29 mouse cellular contexts compared by ENCODE assay signal in the genomic region with DNA sequence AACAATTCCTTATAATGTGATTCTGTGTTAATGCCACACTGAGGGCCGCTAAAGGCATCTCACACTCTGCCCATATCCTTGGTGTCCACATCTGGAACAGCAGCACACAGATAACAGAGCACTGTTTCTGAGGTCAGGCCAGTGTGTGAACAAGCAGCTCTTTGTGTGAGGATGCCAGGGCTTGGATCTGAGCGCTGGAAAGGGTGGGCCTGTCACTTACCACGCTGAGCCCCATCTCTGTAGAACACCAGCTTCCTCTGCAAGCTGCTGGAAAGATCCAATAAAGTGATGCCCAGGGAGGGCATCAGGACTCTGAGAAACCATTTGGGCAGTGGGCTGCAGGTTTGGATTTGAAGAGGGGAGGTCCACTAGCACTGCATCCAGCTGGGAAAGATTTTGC. TPM values are rescaled to one million over a fixed set of nuclear protein-coding genes. Genes with fewer than 3 reads are reported as not detected.
A peak's percentile ranks its signal among the peaks of the same experiment; 100 is the strongest.
DNase-seq lines count a peak whose midpoint lies in the region; ATAC-seq and TF ChIP-seq lines count a peak whose summit lies in the region.
"Had no signal": no experiment of that assay in that cellular context is flagged by ENCODE, and none has a peak within 500 bp of the region (broad histone marks: within the 10 kb centered on the region; RNA-seq: fewer than 3 reads in every experiment).

No protein-coding gene starts in this region.

- no peak for TF ChIP-seq CTCF in layer of hippocampus, adult 2 months (conservative IDR thresholded peaks at IDR 0.05)

- H3K27ac ChIP-seq in layer of hippocampus, adult 2 months: peak overlapping the region; percentile 78
- H3K27ac ChIP-seq in kidney, embryonic 14.5 days (ENCODE audit: low read depth, low read length): no peak overlapping the region
- H3K27ac ChIP-seq: forebrain, embryonic 13.5 days; gastrocnemius, adult 2 months; heart, adult 2 months; heart, embryonic 13.5 days; hindbrain, embryonic 12.5 days; liver, embryonic 13.5 days; midbrain, embryonic 12.5 days; neural tube, embryonic 12.5 days had no signal

- no peaks in the 10 kb centered on the region for H3K36me3 ChIP-seq in kidney, embryonic 14.5 days (ENCODE audit: control insufficient read depth, insufficient read depth, low read length)
- H3K36me3 ChIP-seq: heart, embryonic 13.5 days; hindbrain, embryonic 12.5 days; liver, embryonic 13.5 days; midbrain, embryonic 12.5 days; neural tube, embryonic 12.5 days had no signal

- no peaks in the 10 kb centered on the region for H3K4me1 ChIP-seq in kidney, embryonic 14.5 days (ENCODE audit: control insufficient read depth, insufficient read depth, low read length)
- H3K4me1 ChIP-seq: forebrain, embryonic 13.5 days; heart, embryonic 13.5 days; hindbrain, embryonic 12.5 days; liver, embryonic 13.5 days; megakaryocyte, embryonic 14.5 days; midbrain, embryonic 12.5 days; neural tube, embryonic 12.5 days had no signal

- no peak overlapping the region for H3K4me2 ChIP-seq in kidney, embryonic 14.5 days (replicated peaks; ENCODE audit: low read depth, low read length)
- H3K4me2 ChIP-seq: forebrain, embryonic 13.5 days; heart, embryonic 13.5 days; hindbrain, embryonic 12.5 days; liver, embryonic 13.5 days; midbrain, embryonic 12.5 days; neural tube, embryonic 12.5 days had no signal

- H3K9me3 ChIP-seq in kidney, embryonic 14.5 days (ENCODE audit: control insufficient read depth, low read length): no peaks in the 10 kb centered on the region
- H3K9me3 ChIP-seq: forebrain, embryonic 13.5 days; heart, embryonic 13.5 days; hindbrain, embryonic 12.5 days; liver, embryonic 13.5 days; megakaryocyte, embryonic 14.5 days; midbrain, embryonic 12.5 days; neural tube, embryonic 12.5 days had no signal

- no peaks in the 10 kb centered on the region for H3K27me3 ChIP-seq in kidney, embryonic 14.5 days (ENCODE audit: control insufficient read depth, insufficient read depth, low read length)
- H3K27me3 ChIP-seq: CH12.LX; forebrain, embryonic 13.5 days; heart, embryonic 13.5 days; hindbrain, embryonic 12.5 days; liver, embryonic 13.5 days; midbrain, embryonic 12.5 days; neural tube, embryonic 12.5 days had no signal

- 86% methylated on average over 3 of the region's 3 CpGs for WGBS in kidney, embryonic 14.5 days

- ATAC-seq in cerebellum, adult (ENCODE audit: insufficient number of reproducible peaks, low FRiP score, low TSS enrichment): no peak
- ATAC-seq in frontal cortex, adult (ENCODE audit: low TSS enrichment): peak; percentile 72
- ATAC-seq in kidney, embryonic 14.5 days (ENCODE audit: low FRiP score, low TSS enrichment): no peak
- ATAC-seq: forebrain, embryonic 13.5 days; intestine, embryonic 16.5 days; lung, postnatal 0 days had no signal

- H3K4me3 ChIP-seq in layer of hippocampus, adult 2 months: no peak overlapping the region
- H3K4me3 ChIP-seq in kidney, embryonic 14.5 days (ENCODE audit: low read length): no peak overlapping the region
- H3K4me3 ChIP-seq: forebrain, embryonic 13.5 days; gastrocnemius, adult 2 months; heart, adult 2 months; heart, embryonic 13.5 days; hindbrain, embryonic 12.5 days; liver, embryonic 13.5 days; megakaryocyte, embryonic 14.5 days; midbrain, embryonic 12.5 days; myocyte; neural tube, embryonic 12.5 days had no signal

- no peak overlapping the region for H3K9ac ChIP-seq in kidney, embryonic 14.5 days (ENCODE audit: low read depth, low read length)
- H3K9ac ChIP-seq: forebrain, embryonic 13.5 days; heart, embryonic 13.5 days; hindbrain, embryonic 12.5 days; liver, embryonic 13.5 days; midbrain, embryonic 12.5 days; neural tube, embryonic 12.5 days had no signal

- peak; percentile 2 for DNase-seq in cerebellum, adult 11 months
- DNase-seq in frontal cortex, postnatal 36 days (ENCODE audit: low spot score in 2 of 2): no peak
- peak in 1 of 2 experiments; percentile 57 for DNase-seq in layer of hippocampus, adult 2 months (ENCODE audit: low spot score in 2 of 2)
- no peak for DNase-seq in layer of hippocampus, postnatal 25 days (ENCODE audit: extremely low spot score in 1 of 2, low spot score in 1 of 2)
- DNase-seq in layer of hippocampus, adult 9-11 months: peak; percentile 82
- DNase-seq: adrenal gland, adult 8-10 months; cerebellum, adult 8-10 months; gastrocnemius, adult 2 months; gastrocnemius, postnatal 36 days; heart, adult 2 months; kidney, adult 9 months; kidney, postnatal 14 days; left cerebral cortex, postnatal 4 days; liver, embryonic 13.5 days; lung, adult 18-20 months; lung, postnatal 4 days had no signal

RNA-seq across cellular contexts. Expression of a gene that starts 44.8 kb away (rescaled TPM):
- total RNA-seq in layer of hippocampus, adult 2 months (2021): 100 to 1,000 TPM; 185 to 207 TPM
- total RNA-seq in layer of hippocampus, postnatal 25 days (2021): 100 to 1,000 TPM; 171 to 205 TPM
- 324 and 348 TPM in 2 replicates for polyA plus RNA-seq in kidney, embryonic 14.5 days (2014; fragmentation: Nextera tagmentation; extraction: Ambion mirVana)

Comparison
In these comparisons a context has a peak if more than half of its experiments do, and no peak if none do; other contexts are left out.
1. DNase-seq: peak in cerebellum, adult 11 months (single experiment) and layer of hippocampus, adult 9-11 months (single experiment); none in frontal cortex, postnatal 36 days (0 of 2) and layer of hippocampus, postnatal 25 days (0 of 2).